Mouse (Mus musculus) limb, embryonic 13.5 days (tissue): ENCODE measurements at regions not wholly inside any gene's neighbourhood (a gene's known extent, or its start where the extent isn't known, plus 50 kb on each side); places are given as distances from the start of the nearest gene placed in this dataset.

Experiments used
- ATAC-seq: fragments of 200-750 bp; cut with Nextera tagmentation; 2 replicates; pipeline ENCODE4 v1.8.0; 2017; ENCODE audit warnings: low read depth, moderate number of reproducible peaks, moderate TSS enrichment; ENCODE audit not compliant: low FRiP score
- H3K27ac ChIP-seq: fragments of 300-500 bp; sonication (generic); 2 replicates; pipeline ENCODE4 v1.5.1; 2015; ENCODE audit warnings: inconsistent platforms, mild to moderate bottlenecking, moderate library complexity
- H3K27me3 ChIP-seq: fragments of 300-500 bp; sonication (generic); 2 replicates; pipeline ENCODE4 v1.6.1; 2015; ENCODE audit warnings: mild to moderate bottlenecking, inconsistent platforms
- H3K36me3 ChIP-seq: fragments of 300-500 bp; sonication (generic); 2 replicates; pipeline ENCODE4 v1.6.1; 2015; ENCODE audit warnings: inconsistent platforms, mild to moderate bottlenecking, moderate library complexity
- H3K4me1 ChIP-seq: fragments of 300-500 bp; sonication (generic); 2 replicates; pipeline ENCODE4 v1.6.1; 2015; ENCODE audit warnings: inconsistent platforms
- H3K4me2 ChIP-seq: fragments of 300-500 bp; sonication (generic); replicated peaks from 2 replicates; pipeline ENCODE4 v1.6.1; 2015; ENCODE audit warnings: inconsistent platforms, mild to moderate bottlenecking, moderate library complexity
- H3K4me3 ChIP-seq: fragments of 300-500 bp; sonication (generic); 2 replicates; pipeline ENCODE4 v1.5.1; 2015; ENCODE audit warnings: moderate library complexity, mild to moderate bottlenecking, inconsistent platforms
- H3K9ac ChIP-seq: fragments of 300-500 bp; sonication (generic); 2 replicates; pipeline ENCODE4 v1.6.1; 2015; ENCODE audit warnings: mild to moderate bottlenecking, inconsistent platforms
- H3K9me3 ChIP-seq: fragments of 300-500 bp; sonication (generic); 2 replicates; pipeline ENCODE4 v1.6.1; 2016; ENCODE audit warnings: inconsistent platforms
- WGBS: fragments of 180-500 bp; shearing (Covaris S2); methylation state at CpG from one replicate; pipeline ENCODE4 v1.1.7; 2015; 5-methylcytosine and 5-hydroxymethylcytosine counted together

- Histone ChIP-seq H3K27me3 (no peaks in the 10 kb centered on the region), H3K27ac (no peak overlapping the region), H3K36me3 (no peaks in the 10 kb centered on the region), H3K9ac (no peak overlapping the region), H3K9me3 (no peaks in the 10 kb centered on the region), H3K4me2 (no peak overlapping the region), H3K4me3 (no peak overlapping the region), H3K4me1 (no peaks in the 10 kb centered on the region)
- ATAC-seq: no peak
- WGBS: 84% methylated on average over 6 of the region's 6 CpGs
These were observed 506.2 kb downstream of the 1810013L24Rik start for GRCm38 (mm10) chr16:9336063-9336462.

GRCm38 (mm10) chr16:9339456-9339855 lies 509.6 kb downstream of the 1810013L24Rik start:
- no peak overlapping the region for H3K4me3 ChIP-seq
- no peak overlapping the region for H3K4me2 ChIP-seq
- no peaks in the 10 kb centered on the region for H3K9me3 ChIP-seq
- no peaks in the 10 kb centered on the region for H3K4me1 ChIP-seq
- H3K9ac ChIP-seq: no peak overlapping the region
- H3K36me3 ChIP-seq: no peaks in the 10 kb centered on the region
- no peaks in the 10 kb centered on the region for H3K27me3 ChIP-seq
- no peak for ATAC-seq
- WGBS: 61% methylated on average over 3 of the region's 3 CpGs
- H3K27ac ChIP-seq: no peak overlapping the region

- Histone ChIP-seq H3K36me3 (no peaks in the 10 kb centered on the region), H3K4me1 (no peaks in the 10 kb centered on the region), H3K9ac (no peak overlapping the region), H3K4me3 (no peak overlapping the region), H3K9me3 (no peaks in the 10 kb centered on the region), H3K4me2 (no peak overlapping the region), H3K27ac (no peak overlapping the region), H3K27me3 (no peaks in the 10 kb centered on the region)
- 85% methylated on average over 4 of the region's 4 CpGs for WGBS
- ATAC-seq: no peak
These were observed 511.3 kb downstream of the 1810013L24Rik start for GRCm38 (mm10) chr16:9341245-9341644.

GRCm38 (mm10) chr16:9353811-9354210 lies 523.9 kb downstream of the 1810013L24Rik start:
- no peaks in the 10 kb centered on the region for H3K27me3 ChIP-seq
- H3K4me2 ChIP-seq: no peak overlapping the region
- H3K4me1 ChIP-seq: no peaks in the 10 kb centered on the region
- WGBS: 76% methylated on average over 4 of the region's 4 CpGs
- no peak overlapping the region for H3K27ac ChIP-seq
- H3K9me3 ChIP-seq: no peaks in the 10 kb centered on the region
- no peak overlapping the region for H3K9ac ChIP-seq
- no peaks in the 10 kb centered on the region for H3K36me3 ChIP-seq
- no peak overlapping the region for H3K4me3 ChIP-seq
- ATAC-seq: no peak

- no peaks in the 10 kb centered on the region for H3K27me3 ChIP-seq
- no peaks in the 10 kb centered on the region for H3K36me3 ChIP-seq
- 74% methylated on average over 8 of the region's 8 CpGs for WGBS
- H3K4me2 ChIP-seq: no peak overlapping the region
- H3K9me3 ChIP-seq: no peaks in the 10 kb centered on the region
- H3K9ac ChIP-seq: no peak overlapping the region
- H3K4me3 ChIP-seq: no peak overlapping the region
- no peak for ATAC-seq
- H3K4me1 ChIP-seq: no peaks in the 10 kb centered on the region
- no peak overlapping the region for H3K27ac ChIP-seq
These were observed 524.6 kb downstream of the 1810013L24Rik start for GRCm38 (mm10) chr16:9354331-9355030.

- Histone ChIP-seq H3K4me1 (no peaks in the 10 kb centered on the region), H3K4me3 (no peak overlapping the region), H3K9ac (no peak overlapping the region), H3K9me3 (no peaks in the 10 kb centered on the region), H3K27ac (no peak overlapping the region), H3K4me2 (no peak overlapping the region), H3K27me3 (no peaks in the 10 kb centered on the region), H3K36me3 (no peaks in the 10 kb centered on the region)
- ATAC-seq: no peak
- WGBS: 59% methylated on average over 4 of the region's 4 CpGs
These were observed 528.8 kb downstream of the 1810013L24Rik start for GRCm38 (mm10) chr16:9358651-9359050.

- H3K4me3 ChIP-seq: no peak overlapping the region
- 89% methylated on average over 3 of the region's 3 CpGs for WGBS
- H3K4me2 ChIP-seq: no peak overlapping the region
- no peak for ATAC-seq
- no peaks in the 10 kb centered on the region for H3K4me1 ChIP-seq
- no peaks in the 10 kb centered on the region for H3K36me3 ChIP-seq
- H3K27me3 ChIP-seq: no peaks in the 10 kb centered on the region
- no peaks in the 10 kb centered on the region for H3K9me3 ChIP-seq
- H3K9ac ChIP-seq: no peak overlapping the region
- no peak overlapping the region for H3K27ac ChIP-seq
These were observed 529.7 kb downstream of the 1810013L24Rik start for GRCm38 (mm10) chr16:9359399-9360135.

GRCm38 (mm10) chr16:9360741-9361255 lies 530.9 kb downstream of the 1810013L24Rik start:
- WGBS: 60% methylated on average over 3 of the region's 3 CpGs
- Histone ChIP-seq H3K27me3 (no peaks in the 10 kb centered on the region), H3K36me3 (no peaks in the 10 kb centered on the region), H3K9me3 (no peaks in the 10 kb centered on the region), H3K4me3 (no peak overlapping the region), H3K4me1 (no peaks in the 10 kb centered on the region), H3K9ac (no peak overlapping the region), H3K27ac (no peak overlapping the region), H3K4me2 (no peak overlapping the region)
- ATAC-seq: no peak

GRCm38 (mm10) chr16:9362116-9362515 lies 532.2 kb downstream of the 1810013L24Rik start:
- Histone ChIP-seq H3K27ac (no peak overlapping the region), H3K9me3 (no peaks in the 10 kb centered on the region), H3K4me1 (no peaks in the 10 kb centered on the region), H3K36me3 (no peaks in the 10 kb centered on the region), H3K4me2 (no peak overlapping the region), H3K9ac (no peak overlapping the region), H3K4me3 (no peak overlapping the region), H3K27me3 (no peaks in the 10 kb centered on the region)
- WGBS: 33% methylated on average over 11 of the region's 11 CpGs
- ATAC-seq: no peak

GRCm38 (mm10) chr16:9364105-9364504 lies 534.2 kb downstream of the 1810013L24Rik start:
- Histone ChIP-seq H3K27ac (no peak overlapping the region), H3K36me3 (no peaks in the 10 kb centered on the region), H3K9me3 (no peaks in the 10 kb centered on the region), H3K27me3 (no peaks in the 10 kb centered on the region), H3K4me2 (no peak overlapping the region), H3K4me1 (no peaks in the 10 kb centered on the region), H3K9ac (no peak overlapping the region), H3K4me3 (no peak overlapping the region)
- no peak for ATAC-seq
- 40% methylated on average over 2 of the region's 2 CpGs for WGBS

- H3K4me1 ChIP-seq: no peaks in the 10 kb centered on the region
- no peaks in the 10 kb centered on the region for H3K36me3 ChIP-seq
- no peak overlapping the region for H3K9ac ChIP-seq
- 64% methylated on average over 1 of the region's 1 CpGs for WGBS
- H3K27me3 ChIP-seq: no peaks in the 10 kb centered on the region
- no peaks in the 10 kb centered on the region for H3K9me3 ChIP-seq
- H3K27ac ChIP-seq: no peak overlapping the region
- H3K4me3 ChIP-seq: no peak overlapping the region
- no peak overlapping the region for H3K4me2 ChIP-seq
- ATAC-seq: no peak
These were observed 561.1 kb downstream of the 1810013L24Rik start for GRCm38 (mm10) chr16:9390986-9391385.

- ATAC-seq: no peak
- H3K4me1 ChIP-seq: no peaks in the 10 kb centered on the region
- no peaks in the 10 kb centered on the region for H3K36me3 ChIP-seq
- H3K27me3 ChIP-seq: no peaks in the 10 kb centered on the region
- H3K27ac ChIP-seq: no peak overlapping the region
- H3K4me3 ChIP-seq: no peak overlapping the region
- H3K9me3 ChIP-seq: no peaks in the 10 kb centered on the region
- H3K4me2 ChIP-seq: no peak overlapping the region
- no peak overlapping the region for H3K9ac ChIP-seq
- WGBS: 76% methylated on average over 5 of the region's 5 CpGs
These were observed 574.8 kb downstream of the 1810013L24Rik start for GRCm38 (mm10) chr16:9404736-9405135.
